ENCODE assay signal across 18 mouse cellular contexts in genomic region chr1:73036536-73036935, GRCm38 (mm10). TPM values are rescaled to one million over a fixed set of nuclear protein-coding genes. Genes with fewer than 3 reads are reported as not detected.
DNase-seq lines count a peak whose midpoint lies in the region; ATAC-seq lines count a peak whose summit lies in the region.
"Had no signal": no experiment of that assay in that cellular context is flagged by ENCODE, and none has a peak within 500 bp of the region (broad histone marks: within the 10 kb centered on the region; RNA-seq: fewer than 3 reads in every experiment).

No protein-coding gene starts in this region.

- no peak overlapping the region for H3K4me2 ChIP-seq in midbrain, embryonic 11.5 days
- no peak overlapping the region for H3K4me2 ChIP-seq in midbrain, embryonic 15.5 days
- H3K4me2 ChIP-seq: embryonic facial prominence, embryonic 13.5 days had no signal

- no peaks in the 10 kb centered on the region for H3K36me3 ChIP-seq in midbrain, embryonic 10.5 days
- no peaks in the 10 kb centered on the region for H3K36me3 ChIP-seq in midbrain, embryonic 11.5 days (ENCODE audit: control insufficient read depth, insufficient read depth, low read length)
- H3K36me3 ChIP-seq in limb, embryonic 10.5 days, result no peaks in the 10 kb centered on the region
- H3K36me3 ChIP-seq in midbrain, embryonic 15.5 days (replicated peaks), result no peaks in the 10 kb centered on the region
- H3K36me3 ChIP-seq: embryonic facial prominence, embryonic 13.5 days had no signal

- intact Hi-C loops in gastrocnemius, postnatal 36 days (cut with DNase I), result loop anchor here (2.0 to 5.0 kb wide), 2 partner anchors 66 to 236 kb away; no protein-coding TSS in a partner anchor

- ATAC-seq in midbrain, embryonic 11.5 days (ENCODE audit: low FRiP score), result no peak
- no peak for ATAC-seq in midbrain, embryonic 15.5 days (replicated peaks)

- H3K27me3 ChIP-seq in midbrain, embryonic 10.5 days (ENCODE audit: low read depth, poor library complexity, severe bottlenecking), result 0 out of 2 replicates have a peak, but pooled peaks cover 3% of the 10 kb centered on the region
- no peaks in the 10 kb centered on the region for H3K27me3 ChIP-seq in midbrain, embryonic 11.5 days (ENCODE audit: control insufficient read depth, insufficient read depth, low read length)
- 0 out of 2 replicates have a peak, but pooled peaks cover 10% of the 10 kb centered on the region for H3K27me3 ChIP-seq in limb, embryonic 10.5 days (ENCODE audit: low read depth, poor library complexity, severe bottlenecking)
- no peaks in the 10 kb centered on the region for H3K27me3 ChIP-seq in midbrain, embryonic 15.5 days (replicated peaks)
- H3K27me3 ChIP-seq: embryonic facial prominence, embryonic 13.5 days; megakaryocyte, embryonic 14.5 days had no signal

- H3K4me3 ChIP-seq in midbrain, embryonic 10.5 days, result no peak overlapping the region
- H3K4me3 ChIP-seq in midbrain, embryonic 11.5 days (ENCODE audit: low read depth, low read length), result no peak overlapping the region
- H3K4me3 ChIP-seq in limb, embryonic 10.5 days, result no peak overlapping the region
- no peak overlapping the region for H3K4me3 ChIP-seq in midbrain, embryonic 15.5 days
- H3K4me3 ChIP-seq: embryonic facial prominence, embryonic 13.5 days; megakaryocyte, embryonic 14.5 days; myocyte had no signal

- DNase-seq in gastrocnemius, adult 8-10 months (ENCODE audit: low spot score in 2 of 2), result peak; percentile 56 to 69
- no peak for DNase-seq in gastrocnemius, postnatal 36 days
- DNase-seq in midbrain, embryonic 10.5 days (ENCODE audit: low spot score), result no peak
- no peak for DNase-seq in midbrain, embryonic 11.5 days (ENCODE audit: low spot score, missing footprints)
- DNase-seq in limb, embryonic 10.5 days (ENCODE audit: low spot score), result no peak
- peak; percentile 95 for DNase-seq in yolk sac, embryonic 10.5 days (ENCODE audit: low spot score)
- no peak for DNase-seq in ovary, postnatal 36 days (ENCODE audit: low spot score)
- DNase-seq: adrenal gland, postnatal 10 days; cerebellum, adult 2 months had no signal

- 46% methylated on average over 3 of the region's 3 CpGs for WGBS in midbrain, embryonic 10.5 days
- WGBS in midbrain, embryonic 11.5 days, result 36% methylated on average over 3 of the region's 3 CpGs
- 66% methylated on average over 3 of the region's 3 CpGs for WGBS in limb, embryonic 10.5 days
- WGBS in midbrain, embryonic 15.5 days, result 33% methylated on average over 3 of the region's 3 CpGs

- no peak overlapping the region for H3K9ac ChIP-seq in midbrain, embryonic 11.5 days (ENCODE audit: low read length)
- H3K9ac ChIP-seq in midbrain, embryonic 15.5 days, result no peak overlapping the region
- H3K9ac ChIP-seq: embryonic facial prominence, embryonic 13.5 days had no signal

- no peaks in the 10 kb centered on the region for H3K9me3 ChIP-seq in midbrain, embryonic 10.5 days (replicated peaks)
- H3K9me3 ChIP-seq in midbrain, embryonic 11.5 days (ENCODE audit: control insufficient read depth, low read length), result no peaks in the 10 kb centered on the region
- no peaks in the 10 kb centered on the region for H3K9me3 ChIP-seq in limb, embryonic 10.5 days (replicated peaks)
- no peaks in the 10 kb centered on the region for H3K9me3 ChIP-seq in midbrain, embryonic 15.5 days
- H3K9me3 ChIP-seq: embryonic facial prominence, embryonic 13.5 days had no signal

- H3K4me1 ChIP-seq in midbrain, embryonic 10.5 days, result peaks cover 28% of the 10 kb centered on the region
- no peaks in the 10 kb centered on the region for H3K4me1 ChIP-seq in midbrain, embryonic 11.5 days (ENCODE audit: control insufficient read depth, insufficient read depth, low read length)
- H3K4me1 ChIP-seq in limb, embryonic 10.5 days, result peaks cover 16% of the 10 kb centered on the region
- H3K4me1 ChIP-seq in midbrain, embryonic 15.5 days, result no peaks in the 10 kb centered on the region
- H3K4me1 ChIP-seq: megakaryocyte, embryonic 14.5 days had no signal

- peak overlapping the region; percentile 64 for H3K27ac ChIP-seq in midbrain, embryonic 10.5 days (replicated peaks)
- H3K27ac ChIP-seq in midbrain, embryonic 11.5 days (ENCODE audit: low read depth, low read length), result no peak overlapping the region
- H3K27ac ChIP-seq in limb, embryonic 10.5 days, result peak overlapping the region; percentile 44
- H3K27ac ChIP-seq in midbrain, embryonic 15.5 days, result no peak overlapping the region
- H3K27ac ChIP-seq: embryonic facial prominence, embryonic 13.5 days had no signal

RNA-seq across cellular contexts. Expression of gene Tnp1, which starts 20.8 kb away (rescaled TPM):
- total RNA-seq in gastrocnemius, adult 8-10 months (2022), result not detected
- total RNA-seq in gastrocnemius, postnatal 36 days (2021), result not detected
- not detected in 2 replicates for polyA plus RNA-seq in midbrain, embryonic 10.5 days (2016; fragmentation: Nextera tagmentation; extraction: Ambion mirVana)
- not detected in 2 replicates for polyA plus RNA-seq in midbrain, embryonic 11.5 days (2014; fragmentation: Nextera tagmentation; extraction: Ambion mirVana)
- polyA plus RNA-seq in limb, embryonic 10.5 days (2016; fragmentation: Nextera tagmentation; extraction: Ambion mirVana), result not detected in 2 replicates
- polyA plus RNA-seq in midbrain, embryonic 15.5 days (2015; fragmentation: Nextera tagmentation; extraction: Ambion mirVana), result not detected in 2 replicates
- total RNA-seq: adrenal gland, postnatal 10 days; liver, adult 2 months had no signal
- polyA plus RNA-seq: C2C12; cerebellum, adult 2 months; embryonic facial prominence, embryonic 13.5 days; heart, embryonic 16.5 days; intestine, embryonic 14.5 days; liver, adult 2 months; myocyte; small intestine, adult 2 months had no signal

Comparison
In these comparisons a context has a peak if more than half of its experiments do, and no peak if none do; other contexts are left out.
1. DNase-seq: peak in gastrocnemius, adult 8-10 months (2 of 2) and yolk sac, embryonic 10.5 days (single experiment); none in gastrocnemius, postnatal 36 days (0 of 2), midbrain, embryonic 10.5 days (single experiment), midbrain, embryonic 11.5 days (single experiment), limb, embryonic 10.5 days (single experiment) and ovary, postnatal 36 days (single experiment).
2. H3K27ac ChIP-seq: peak in midbrain, embryonic 10.5 days (single experiment) and limb, embryonic 10.5 days (single experiment); none in midbrain, embryonic 11.5 days (single experiment) and midbrain, embryonic 15.5 days (single experiment).